Mouse (Mus musculus) CD4-positive, CD25-positive, alpha-beta regulatory T cell, adult 2 months (primary cell): Measurements from ENCODE around the gene Zfp871.
A peak's percentile ranks its signal among the peaks of the same experiment; 100 is the strongest.

ENCODE experiments used
- DNase-seq: peaks from one replicate; pipeline ENCODE4 v3.0.0-alpha.2; 2012; ENCODE audit warnings: low read depth, low spot score

The Zfp871 gene

GRCm38 (mm10) chr17:32788094-32788559 lies at the start of gene Zfp871:
Gene Zfp871, minus strand, starts transcription at chr17:32788287.
- peak; percentile 92 for DNase-seq

GRCm38 (mm10) chr17:32830418-32830782 lies 42.3 kb upstream of the Zfp871 start:
- DNase-seq, result no peak

GRCm38 (mm10) chr17:32829540-32830417 lies 41.7 kb upstream of the Zfp871 start, which contains the start of gene Zfp799:
Gene Zfp799, minus strand, starts transcription at chr17:32830261.
- peak; percentile 87 for DNase-seq

GRCm38 (mm10) chr17:32816074-32816784 lies 28.1 kb upstream of the Zfp871 start:
- no peak for DNase-seq

GRCm38 (mm10) chr17:32814136-32814535 lies 26.0 kb upstream of the Zfp871 start:
- no peak for DNase-seq

GRCm38 (mm10) chr17:32810648-32811047 lies 22.6 kb upstream of the Zfp871 start:
- no peak for DNase-seq

- DNase-seq, result no peak
These were observed 21.7 kb upstream of the Zfp871 start, which contains the start of gene Zfp811 for GRCm38 (mm10) chr17:32809544-32810374. Gene Zfp811, minus strand, starts transcription at chr17:32809931.

- no peak for DNase-seq
These were observed 20.8 kb upstream of the Zfp871 start for GRCm38 (mm10) chr17:32808921-32809320.

GRCm38 (mm10) chr17:32789244-32789643 lies 1.2 kb upstream of the Zfp871 start:
- DNase-seq, result no peak

GRCm38 (mm10) chr17:32788576-32788975 lies 489 bp upstream of the Zfp871 start:
- no peak for DNase-seq

- peak; percentile 66 for DNase-seq
These were observed 522 bp downstream of the Zfp871 start for GRCm38 (mm10) chr17:32787436-32788093.

GRCm38 (mm10) chr17:32786944-32787343 lies 1.1 kb downstream of the Zfp871 start:
- DNase-seq, result no peak

GRCm38 (mm10) chr17:32785656-32786055 lies 2.4 kb downstream of the Zfp871 start:
- no peak for DNase-seq

- DNase-seq, result no peak
These were observed 10.5 kb downstream of the Zfp871 start for GRCm38 (mm10) chr17:32777564-32777963.

GRCm38 (mm10) chr17:32771213-32771612 lies 16.9 kb downstream of the Zfp871 start:
- peak; percentile 60 for DNase-seq

- no peak for DNase-seq
These were observed 21.7 kb downstream of the Zfp871 start for GRCm38 (mm10) chr17:32766422-32766821.

- no peak for DNase-seq
These were observed 30.8 kb downstream of the Zfp871 start for GRCm38 (mm10) chr17:32757331-32757730.

- DNase-seq, result peak; percentile 5
These were observed 34.5 kb downstream of the Zfp871 start for GRCm38 (mm10) chr17:32753634-32754033.

GRCm38 (mm10) chr17:32752813-32753360 lies 35.2 kb downstream of the Zfp871 start:
- no peak for DNase-seq

GRCm38 (mm10) chr17:32750611-32751010 lies 37.5 kb downstream of the Zfp871 start:
- DNase-seq, result no peak

- DNase-seq, result no peak
These were observed 47.0 kb downstream of the Zfp871 start for GRCm38 (mm10) chr17:32741057-32741456.
